Mouse (Mus musculus) cortical plate, adult 2 months (tissue): ENCODE data around the gene Zcchc24.

Source experiments
- CTCF ChIP-seq: fragments of 200-500 bp; IDR thresholded peaks from 2 replicates; pipeline ENCODE4 v1.5.1; 2011; ENCODE audit warnings: mild to moderate bottlenecking, control low read depth, low read length; ENCODE audit not compliant: insufficient read depth; ENCODE audit errors: extremely low read depth
- POLR2A ChIP-seq: fragments of 200-500 bp; IDR thresholded peaks from 2 replicates; pipeline ENCODE4 v1.6.1; 2011; ENCODE audit warnings: mild to moderate bottlenecking, low read length, control low read depth; ENCODE audit not compliant: insufficient read depth; ENCODE audit errors: extremely low read depth

- no peak for TF ChIP-seq CTCF
- TF ChIP-seq POLR2A, result no peak
These were observed 34.5 kb upstream of the Zcchc24 start for GRCm38 (mm10) chr14:25803246-25803809.
